Mouse (Mus musculus) ovary, postnatal 10 days (tissue): ENCODE data around the gene Tbc1d8.

Source experiments
- DNase-seq: peaks from one replicate; pipeline ENCODE4 v3.0.0; 2022; ENCODE audit warnings: low spot score

Tbc1d8 gene

GRCm38 (mm10) chr1:39477064-39477463, 1.5 kb downstream of the Tbc1d8 start:
- DNase-seq: no peak

GRCm38 (mm10) chr1:39476341-39476740, 2.2 kb downstream of the Tbc1d8 start:
- DNase-seq: no peak

GRCm38 (mm10) chr1:39474516-39474915, 4.0 kb downstream of the Tbc1d8 start:
- no peak for DNase-seq

GRCm38 (mm10) chr1:39471298-39471902, 7.2 kb downstream of the Tbc1d8 start:
- DNase-seq: no peak

- DNase-seq: no peak
Measured at GRCm38 (mm10) chr1:39468982-39469381, 9.6 kb downstream of the Tbc1d8 start.

GRCm38 (mm10) chr1:39466526-39466925, 12.0 kb downstream of the Tbc1d8 start:
- no peak for DNase-seq

- DNase-seq: no peak
Measured at GRCm38 (mm10) chr1:39464760-39465159, 13.8 kb downstream of the Tbc1d8 start.

- DNase-seq: no peak
Measured at GRCm38 (mm10) chr1:39462937-39463444, 15.6 kb downstream of the Tbc1d8 start.

GRCm38 (mm10) chr1:39462036-39462435, 16.5 kb downstream of the Tbc1d8 start:
- no peak for DNase-seq

- no peak for DNase-seq
Measured at GRCm38 (mm10) chr1:39460495-39460894, 18.1 kb downstream of the Tbc1d8 start.

- no peak for DNase-seq
Measured at GRCm38 (mm10) chr1:39457887-39458874, 20.4 kb downstream of the Tbc1d8 start.

- DNase-seq: no peak
Measured at GRCm38 (mm10) chr1:39456421-39456853, 22.1 kb downstream of the Tbc1d8 start.

GRCm38 (mm10) chr1:39455350-39456023, 23.1 kb downstream of the Tbc1d8 start:
- no peak for DNase-seq

- no peak for DNase-seq
Measured at GRCm38 (mm10) chr1:39454783-39455175, 23.8 kb downstream of the Tbc1d8 start.

GRCm38 (mm10) chr1:39454108-39454782, 24.3 kb downstream of the Tbc1d8 start:
- DNase-seq: no peak

- DNase-seq: no peak
Measured at GRCm38 (mm10) chr1:39452203-39452602, 26.4 kb downstream of the Tbc1d8 start.

GRCm38 (mm10) chr1:39450069-39450728, 28.4 kb downstream of the Tbc1d8 start:
- no peak for DNase-seq

GRCm38 (mm10) chr1:39449251-39449790, 29.2 kb downstream of the Tbc1d8 start:
- no peak for DNase-seq

- no peak for DNase-seq
Measured at GRCm38 (mm10) chr1:39448819-39449218, 29.7 kb downstream of the Tbc1d8 start.

- no peak for DNase-seq
Measured at GRCm38 (mm10) chr1:39448238-39448637, 30.3 kb downstream of the Tbc1d8 start.

- no peak for DNase-seq
Measured at GRCm38 (mm10) chr1:39446178-39446577, 32.4 kb downstream of the Tbc1d8 start.
